Mouse (Mus musculus) kidney, adult 18-20 months (tissue): Measurements from ENCODE around the gene 2310011J03Rik.

ENCODE experiments used
- DNase-seq: peaks from one replicate; pipeline ENCODE4 v3.0.0; 2021

Gene 2310011J03Rik

DNA sequence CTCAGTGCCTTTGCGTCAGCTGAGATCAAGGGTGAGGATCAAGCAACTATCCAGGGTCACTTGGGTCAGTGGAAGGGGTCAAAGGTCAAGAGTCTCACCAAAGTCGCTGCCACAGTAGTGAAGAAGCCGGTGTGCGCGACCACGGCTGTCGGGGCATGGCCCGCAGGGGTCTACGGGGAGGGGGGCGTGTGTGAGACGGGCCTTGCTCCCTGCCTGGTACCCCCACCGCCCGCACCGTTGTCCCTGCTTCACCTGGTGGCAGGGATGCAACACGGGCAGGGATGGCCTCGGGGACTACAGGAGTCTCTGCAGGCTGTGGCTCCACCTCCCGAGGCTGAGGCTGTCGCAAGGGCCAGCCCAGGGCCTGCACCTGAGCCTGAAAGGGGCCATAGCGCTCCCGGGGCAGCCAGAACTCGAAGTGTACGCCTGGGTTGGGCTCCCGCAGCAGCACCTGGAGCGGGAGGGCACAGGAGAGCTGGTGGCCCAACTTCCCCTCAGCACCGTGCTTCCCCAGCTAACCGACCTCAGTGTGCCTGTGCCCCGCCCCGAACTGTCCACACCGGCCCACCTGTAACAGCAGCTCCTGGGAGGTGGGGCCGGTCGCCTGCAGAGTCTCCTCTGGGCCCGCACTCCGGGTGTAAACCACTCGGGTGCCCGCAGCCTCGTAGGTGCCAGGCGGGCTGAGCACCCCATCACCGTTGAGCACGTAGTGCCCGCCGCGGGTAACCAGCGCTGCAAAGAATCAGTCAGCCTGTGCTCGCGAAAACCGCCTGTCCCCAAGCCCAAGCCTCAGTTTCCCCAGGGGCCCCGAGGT is 21.4 kb upstream of the 2310011J03Rik start:
- no peak for DNase-seq

DNA sequence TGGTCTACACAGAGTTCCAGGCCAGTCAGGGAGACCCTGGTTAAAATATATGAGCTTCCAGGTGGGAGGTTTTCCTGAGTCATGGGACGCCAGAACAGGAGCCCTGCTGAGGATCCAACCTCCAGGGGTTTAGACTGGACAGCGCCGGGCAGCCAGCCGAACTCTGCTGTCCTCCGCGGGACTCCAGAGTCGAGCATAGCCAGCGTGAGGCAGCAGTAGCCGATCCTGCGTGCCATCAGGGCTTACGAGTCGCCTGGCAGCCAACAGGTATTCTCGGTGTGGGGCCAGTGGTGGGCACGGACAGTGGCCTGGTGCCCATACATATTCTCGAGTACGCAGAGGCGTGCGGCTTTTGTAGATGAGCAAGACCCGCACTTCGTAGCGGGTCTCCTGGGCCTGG is 20.7 kb upstream of the 2310011J03Rik start:
- DNase-seq = peak; percentile 10

DNA sequence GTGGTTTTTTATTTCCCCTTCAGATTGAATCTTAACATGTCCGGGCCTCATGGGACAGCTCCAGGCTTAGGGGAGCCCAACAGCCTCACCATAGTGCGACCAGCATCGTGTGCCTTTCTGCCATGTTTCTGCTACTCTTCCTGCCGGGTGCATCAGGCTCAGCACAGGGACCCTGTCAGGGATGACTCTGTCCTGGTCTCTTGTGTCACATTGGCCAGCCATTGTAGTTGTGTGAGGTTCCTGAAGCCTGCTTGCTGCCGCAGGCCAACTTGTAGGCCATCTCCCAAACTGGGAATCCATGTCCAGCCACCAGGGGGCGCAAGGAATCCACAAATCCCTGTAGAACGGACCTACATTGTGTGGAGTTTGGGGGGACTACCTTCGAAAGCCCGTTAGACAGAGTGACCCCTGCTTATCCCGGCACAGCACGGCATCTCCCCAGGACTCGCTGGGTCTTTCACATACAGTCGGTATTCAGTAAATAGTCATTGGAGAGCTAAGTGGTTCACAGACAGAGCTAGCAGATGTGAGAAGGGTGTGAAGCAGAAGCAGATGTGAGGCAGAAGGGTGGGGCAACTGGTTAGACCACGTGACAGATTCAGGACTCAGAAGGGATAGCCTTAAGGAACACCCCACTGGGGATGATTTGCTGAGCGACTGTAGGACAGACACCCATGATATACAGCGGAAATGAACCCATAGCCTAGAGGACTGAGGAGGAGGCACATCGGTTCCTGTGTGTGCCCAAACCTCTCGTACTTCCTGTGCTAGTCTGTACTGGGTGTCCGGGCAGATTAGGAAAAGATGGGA is 19.8 kb upstream of the 2310011J03Rik start:
- DNase-seq = peak; percentile 89

DNA sequence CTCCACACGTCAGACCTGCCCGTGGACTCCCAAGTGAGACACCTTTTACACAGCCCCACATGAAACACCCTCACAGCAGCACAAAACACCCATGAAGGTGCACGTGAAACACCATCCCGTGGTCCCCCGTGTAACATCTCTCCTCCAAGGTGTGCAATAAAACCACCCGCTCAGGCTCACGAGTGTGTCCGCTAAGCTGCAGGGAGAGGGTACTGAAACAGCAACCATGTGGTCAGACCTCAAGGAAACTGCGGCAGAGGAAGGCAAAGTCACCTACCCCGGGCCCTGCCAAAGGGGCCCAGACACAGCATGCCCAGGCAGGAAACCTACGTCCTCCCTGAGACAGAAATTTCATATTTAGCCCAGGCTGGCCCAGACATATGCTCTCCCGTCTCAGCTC is 15.9 kb upstream of the 2310011J03Rik start:
- DNase-seq = no peak

DNA sequence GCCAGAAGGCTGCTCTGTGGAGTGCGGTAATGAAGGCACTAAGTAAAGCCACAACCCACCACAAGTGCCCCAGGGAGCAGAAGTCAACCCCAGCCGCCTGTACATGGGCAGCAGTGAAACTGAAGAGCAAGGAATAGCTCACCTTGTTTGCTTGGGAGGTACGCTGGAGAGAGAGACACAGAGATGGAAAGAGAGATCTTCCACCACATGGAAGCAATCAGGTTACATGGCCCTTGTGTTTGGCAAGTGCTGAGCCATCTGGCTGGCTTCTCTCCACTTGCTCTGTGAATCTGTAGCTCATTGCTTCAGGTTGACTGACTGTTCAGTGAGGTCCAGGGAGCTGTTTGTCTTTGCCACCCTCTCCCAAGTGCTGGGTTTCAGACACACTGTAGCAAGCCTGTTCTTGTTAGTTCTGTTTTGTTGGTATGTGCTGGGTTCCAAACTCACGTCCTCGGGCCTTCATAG is 12.2 kb upstream of the 2310011J03Rik start:
- DNase-seq = no peak

DNA sequence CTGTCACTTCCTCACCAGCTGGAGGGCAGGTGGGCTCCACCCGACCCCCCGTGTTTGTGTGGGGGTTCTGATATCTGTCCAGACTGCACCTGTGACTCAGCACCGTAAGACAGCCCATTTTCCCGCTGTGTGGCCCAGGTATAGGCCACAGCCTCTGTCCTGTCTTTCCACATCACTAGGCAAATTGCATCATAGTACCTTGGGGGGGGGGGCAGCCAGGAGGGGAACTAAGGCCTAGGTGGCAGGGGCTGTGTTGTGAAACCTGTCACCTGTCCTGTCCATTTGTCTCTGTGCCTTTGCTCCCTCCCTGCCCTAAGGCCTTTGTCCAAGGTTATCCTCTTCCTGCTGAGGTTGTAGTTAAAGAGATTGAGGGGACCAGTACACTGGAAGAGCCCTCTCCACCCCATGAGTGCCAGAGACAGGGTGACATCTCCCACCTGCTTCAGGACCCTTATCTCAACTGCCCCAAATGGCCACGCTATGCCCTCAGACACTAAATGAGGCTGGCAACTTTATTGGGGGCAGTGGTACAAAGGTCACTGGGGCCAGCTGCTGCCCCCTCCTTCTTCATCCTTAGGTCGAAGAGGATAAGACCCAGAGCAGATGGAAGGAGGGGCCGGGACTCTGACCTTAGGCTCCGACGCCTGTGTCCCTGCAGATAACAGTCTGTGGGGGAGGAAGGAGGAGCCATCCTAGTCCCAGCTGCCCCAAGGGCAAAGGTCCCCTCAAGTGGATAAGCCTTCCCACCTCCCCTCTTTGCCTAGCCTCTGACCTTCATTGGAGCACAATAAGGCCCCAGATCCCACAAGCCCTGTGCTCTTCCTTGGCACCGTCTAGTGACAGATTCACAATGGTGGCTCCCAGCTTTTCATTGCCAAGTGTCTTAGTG is 11.5 kb upstream of the 2310011J03Rik start:
- DNase-seq = no peak

DNA sequence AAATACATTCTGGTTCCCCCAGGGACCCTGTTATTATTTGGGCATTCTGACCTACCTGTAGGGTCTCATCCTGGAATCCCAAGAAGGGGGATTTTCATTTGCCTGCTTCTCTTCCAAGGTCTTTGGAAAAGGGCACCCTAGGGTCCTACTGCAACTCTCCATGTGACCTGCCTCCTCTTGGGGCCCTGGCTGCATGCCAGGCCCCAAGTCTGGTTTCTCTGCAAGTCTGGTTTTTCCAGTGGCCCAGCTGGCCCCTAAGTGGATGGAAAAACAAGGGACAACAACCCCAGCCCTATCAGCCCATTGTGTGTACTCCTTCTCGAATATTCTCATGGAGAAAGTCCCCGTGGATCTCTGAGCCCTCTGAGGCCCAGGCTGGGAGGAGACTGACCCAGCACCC is 10.6 kb upstream of the 2310011J03Rik start:
- no peak for DNase-seq

DNA sequence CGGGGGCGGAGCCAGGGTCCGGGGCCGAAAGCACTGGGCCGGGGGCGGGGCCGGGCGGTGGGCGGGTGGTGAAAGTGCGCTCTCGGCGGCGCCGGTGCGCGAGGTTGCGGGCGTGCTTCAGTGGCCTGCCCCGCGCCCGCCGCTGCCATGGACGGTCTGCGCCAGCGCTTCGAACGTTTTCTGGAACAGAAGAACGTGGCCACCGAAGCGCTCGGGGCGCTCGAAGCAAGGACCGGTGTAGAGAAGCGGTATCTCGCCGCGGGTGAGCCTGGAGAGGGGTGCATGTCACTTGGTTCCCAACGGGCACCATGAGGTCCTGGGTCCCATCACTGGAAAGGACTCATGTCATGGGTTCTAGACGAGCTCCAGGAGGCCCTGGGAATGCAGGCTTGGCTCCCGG is 9.7 kb upstream of the 2310011J03Rik start:
- DNase-seq = no peak

DNA sequence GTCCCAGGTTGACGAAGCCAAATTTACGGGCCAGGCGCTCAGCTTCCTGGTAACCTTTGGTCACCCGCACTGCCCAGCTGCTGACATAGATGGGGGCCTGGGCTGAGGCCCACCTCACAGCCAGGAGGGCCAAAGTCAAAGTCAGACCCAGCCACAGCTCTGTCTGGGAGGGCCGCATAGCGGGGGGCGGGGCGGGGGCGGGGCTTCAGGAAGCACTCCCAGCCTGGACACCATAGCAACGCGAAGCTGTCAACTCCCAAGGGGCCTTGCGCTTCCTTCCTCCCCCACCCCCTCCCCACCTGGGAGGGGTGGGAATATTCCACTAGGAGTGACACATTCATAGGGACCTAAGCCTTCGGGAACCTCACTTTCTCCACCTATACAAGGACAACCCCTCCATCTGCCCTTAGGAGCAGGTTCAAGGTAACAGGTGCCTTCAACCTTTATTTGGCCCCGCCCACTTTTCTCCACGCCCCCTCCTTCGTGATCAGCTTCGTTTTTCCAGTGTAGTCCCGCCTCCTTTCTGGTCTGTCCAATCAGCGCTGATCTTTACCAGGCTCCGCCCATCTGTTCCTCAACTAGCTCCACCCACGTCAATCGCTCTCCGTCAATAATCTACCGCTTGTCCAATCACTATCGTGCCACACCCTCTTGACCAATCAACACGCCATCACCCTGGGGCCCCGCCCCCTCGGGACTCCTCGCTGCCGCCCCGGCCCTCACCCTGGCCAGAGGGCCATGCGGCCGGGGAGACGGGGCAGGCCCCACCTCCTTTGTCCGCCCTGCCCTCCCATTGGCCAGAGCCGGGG is 9.1 kb upstream of the 2310011J03Rik start, which contains the start of the genes Pcsk4 and Reep6:
Pcsk4 (minus strand) TSS at position 226 of the 809 bp plus-strand sequence.
Reep6 (plus strand) TSS at position 681 of the 809 bp plus-strand sequence.
- DNase-seq = peak; percentile 95

DNA sequence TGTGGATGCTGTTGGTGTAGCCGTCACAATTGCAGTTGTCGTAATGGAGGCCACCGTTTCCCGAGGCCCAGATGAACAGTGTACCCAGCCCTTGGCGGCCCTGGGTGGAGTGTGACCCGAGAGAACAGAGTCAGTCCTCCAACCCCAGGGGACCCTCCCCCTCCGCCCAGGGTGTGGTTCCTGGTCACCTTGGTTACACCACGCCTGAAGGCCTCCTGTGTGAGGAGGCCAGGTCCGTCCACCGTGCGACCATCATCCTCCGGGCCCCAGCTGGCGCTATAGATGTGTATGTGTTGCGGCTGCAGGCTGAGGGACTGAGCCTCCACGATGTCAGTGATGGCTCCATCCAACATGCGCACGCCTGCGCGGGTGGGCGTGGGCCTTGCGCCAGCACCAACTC is 4.7 kb upstream of the 2310011J03Rik start:
- DNase-seq = no peak

DNA sequence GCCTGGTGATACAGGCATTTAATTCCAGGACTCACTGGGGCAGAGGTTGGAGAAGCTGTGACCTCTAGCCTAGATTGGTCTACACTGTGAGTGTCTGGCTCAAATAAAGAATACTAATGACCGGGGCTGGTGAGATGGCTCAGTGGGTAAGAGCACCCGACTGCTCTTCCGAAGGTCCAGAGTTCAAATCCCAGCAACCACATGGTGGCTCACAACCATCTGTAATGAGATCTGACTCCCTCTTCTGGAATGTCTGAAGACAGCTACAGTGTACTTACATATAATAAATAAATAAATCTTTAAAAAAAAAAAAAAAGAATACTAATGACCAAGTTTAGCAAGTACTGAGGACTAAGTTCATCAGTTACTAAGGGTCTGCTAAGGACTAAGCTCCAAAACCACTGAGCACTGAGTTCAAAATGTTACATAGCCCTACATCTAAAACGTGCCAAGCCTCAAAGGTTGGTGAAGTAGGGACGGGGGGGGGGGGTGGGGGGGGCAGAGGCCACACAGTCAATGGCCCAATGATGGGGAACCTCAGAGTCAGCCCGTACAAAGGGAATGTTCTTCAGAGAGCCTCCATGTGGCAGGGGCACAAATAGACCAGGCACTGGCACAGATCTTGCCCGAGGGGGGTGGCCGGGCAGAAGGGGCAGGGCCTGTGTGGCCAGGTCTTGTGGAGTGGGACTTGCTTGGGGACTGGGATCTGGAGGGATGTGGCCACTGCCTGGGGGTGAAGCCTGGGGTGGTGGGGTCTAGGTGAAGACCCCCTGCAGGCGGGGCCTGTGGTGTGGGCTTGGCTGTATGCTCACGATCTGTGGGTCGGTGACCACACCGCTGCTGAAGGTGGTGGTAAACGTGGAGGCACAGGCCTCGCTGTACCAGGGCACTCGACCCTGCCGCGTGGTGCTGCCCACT is 4.0 kb upstream of the 2310011J03Rik start:
- no peak for DNase-seq

DNA sequence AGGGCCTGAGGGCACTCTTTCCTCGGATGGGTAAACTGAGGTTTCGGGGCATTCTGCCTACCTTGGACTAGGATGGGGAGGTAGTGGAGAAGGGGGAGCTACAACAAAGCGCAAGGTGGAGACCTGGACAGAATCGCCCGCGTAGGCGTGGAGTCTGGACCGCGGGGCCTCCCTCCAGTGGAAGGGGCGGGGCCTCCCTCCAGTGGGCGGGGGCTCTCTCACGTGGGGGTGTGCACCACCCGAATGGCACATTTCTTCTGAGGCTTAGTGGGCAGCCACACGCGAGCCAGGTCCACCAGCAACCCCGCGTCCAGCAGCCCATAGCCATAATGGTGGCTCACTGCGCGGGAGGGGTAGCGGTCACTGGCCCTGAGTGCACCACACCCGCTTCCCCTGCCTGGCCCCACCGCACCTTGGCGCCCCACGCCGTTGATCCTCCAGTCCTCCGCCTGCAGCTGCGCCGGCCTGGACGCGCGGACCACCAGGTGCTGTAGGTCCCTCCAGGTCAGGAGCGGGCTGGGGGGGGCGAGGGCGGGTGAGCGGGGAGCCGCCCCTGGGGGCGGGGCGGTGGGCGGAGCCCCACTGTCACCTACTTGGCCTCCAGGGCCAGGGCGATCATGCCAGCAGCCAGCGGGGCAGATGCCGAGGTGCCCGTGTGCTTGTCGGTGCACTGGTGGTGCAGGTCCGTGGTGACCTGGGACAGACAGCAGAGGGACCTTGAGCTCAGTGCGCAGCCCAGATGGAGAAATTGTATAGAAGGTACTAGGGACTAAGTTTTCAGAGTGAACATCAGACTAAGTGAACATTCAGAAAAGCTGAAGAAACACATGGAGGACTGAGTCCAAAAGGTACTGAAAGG is 3.2 kb upstream of the 2310011J03Rik start:
- peak; percentile 85 for DNase-seq

DNA sequence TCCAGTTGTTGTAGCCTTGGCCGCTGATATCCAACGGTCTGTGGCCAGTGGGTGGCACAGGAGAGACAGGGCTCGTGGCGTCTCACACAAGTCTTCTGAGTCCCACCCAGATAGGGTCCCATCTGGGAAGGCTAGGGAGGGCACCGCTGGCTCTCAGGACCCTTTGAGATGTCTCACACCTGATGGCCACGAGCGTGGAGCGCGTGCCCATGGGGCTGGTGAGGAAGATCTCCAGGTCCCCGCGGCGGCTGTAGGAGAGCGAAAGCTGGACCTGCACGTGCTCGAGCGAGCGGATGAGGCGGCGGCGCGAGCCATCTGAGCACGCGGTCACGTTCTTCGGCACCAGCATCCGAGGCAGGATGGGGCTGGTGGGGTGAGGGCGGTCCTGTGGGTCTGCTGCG is 2.5 kb upstream of the 2310011J03Rik start:
- peak; percentile 54 for DNase-seq

DNA sequence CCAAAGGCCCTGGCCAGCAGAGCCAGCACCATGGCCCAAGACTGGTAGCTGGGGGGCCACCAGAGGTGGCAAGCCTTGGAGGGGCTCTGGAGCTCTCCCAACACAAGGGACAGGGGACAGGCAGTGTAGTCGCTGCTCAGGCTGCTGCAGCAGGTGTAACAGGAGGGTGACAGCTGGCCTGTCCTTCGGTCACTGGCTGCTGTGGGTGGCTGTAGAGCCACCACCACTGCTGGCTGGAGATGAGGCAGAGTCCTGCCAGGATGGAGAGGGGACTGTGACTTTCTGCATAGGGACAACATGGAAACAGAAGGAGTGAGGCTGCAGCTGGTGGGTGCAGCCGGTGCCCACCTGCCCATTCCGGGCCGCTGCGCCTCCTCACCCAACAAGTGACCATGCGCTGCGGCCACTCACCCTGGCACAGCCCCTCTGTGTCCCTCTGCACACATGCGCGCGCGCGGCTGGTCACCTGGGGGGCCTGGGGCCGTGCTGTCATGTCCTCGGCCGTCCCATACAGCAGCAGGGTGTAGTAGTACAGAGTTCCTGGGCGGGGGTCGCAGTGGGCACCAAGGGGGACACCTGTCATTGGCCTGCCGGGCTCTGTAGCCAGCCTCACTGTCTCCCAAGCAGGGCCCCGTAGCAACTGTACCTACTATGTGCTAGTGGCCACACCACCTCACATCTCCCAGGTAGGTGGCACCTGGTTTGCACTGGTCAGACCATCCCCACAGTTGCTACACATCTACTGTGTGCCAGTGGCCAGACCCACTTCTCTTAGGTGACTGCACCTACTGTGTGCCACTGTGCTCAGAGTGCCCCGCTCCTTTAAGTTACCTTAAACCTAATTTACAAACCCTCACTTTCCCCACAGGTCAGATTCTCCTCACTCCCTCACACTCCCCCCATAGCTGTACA is 1.6 kb upstream of the 2310011J03Rik start:
- no peak for DNase-seq

DNA sequence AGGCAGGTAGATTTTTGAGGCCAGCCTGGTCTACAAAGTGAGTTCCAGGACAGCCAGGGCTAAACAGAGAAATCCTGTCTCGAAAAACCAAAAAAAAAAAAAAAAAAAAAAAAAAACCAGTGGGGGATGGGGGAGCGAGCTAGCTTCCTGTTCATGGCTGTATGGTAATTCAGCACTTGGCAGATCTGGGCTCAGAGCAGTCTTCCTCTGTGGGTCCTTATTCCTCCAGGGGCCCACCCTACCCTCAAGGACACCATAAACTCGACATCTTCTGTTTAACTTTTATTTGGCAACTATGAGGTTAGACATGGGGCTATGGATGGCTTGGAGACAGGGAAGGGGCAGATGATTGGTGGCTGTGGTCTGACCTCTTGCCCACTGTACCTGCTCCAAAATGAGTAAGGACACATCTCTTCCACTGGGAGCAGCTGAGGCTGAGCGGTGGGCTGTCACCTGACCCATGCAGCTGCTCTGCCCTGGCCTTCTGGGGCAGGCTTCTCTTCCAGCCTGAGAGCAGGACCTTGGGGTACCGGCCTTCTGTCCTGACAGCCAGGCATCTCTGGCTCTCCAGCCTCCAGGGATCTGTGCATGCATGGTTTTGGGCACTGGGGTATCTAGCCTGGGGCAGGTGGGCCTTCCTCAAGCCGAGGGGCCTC is 805 bp upstream of the 2310011J03Rik start:
- DNase-seq = no peak

DNA sequence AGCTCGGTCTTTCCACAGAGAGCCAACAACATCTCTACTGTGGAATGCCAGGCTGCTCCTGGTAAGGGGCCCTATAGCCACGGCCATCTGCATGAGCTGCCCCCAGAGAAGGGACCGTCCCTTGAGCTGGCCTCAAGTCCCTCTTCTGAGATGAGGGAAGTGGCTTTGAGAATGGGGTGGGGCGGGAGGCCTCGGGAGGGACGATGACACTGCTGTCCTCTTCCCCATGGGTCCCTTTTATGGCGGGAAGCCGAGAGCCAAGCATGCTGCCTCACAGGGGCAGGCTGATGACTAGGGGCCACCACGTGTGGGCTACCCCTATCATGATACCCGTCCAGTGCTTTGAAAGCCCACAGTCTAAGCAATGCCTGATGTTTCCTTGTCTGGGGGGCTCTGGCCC is 3.3 kb downstream of the 2310011J03Rik start:
- DNase-seq = no peak

DNA sequence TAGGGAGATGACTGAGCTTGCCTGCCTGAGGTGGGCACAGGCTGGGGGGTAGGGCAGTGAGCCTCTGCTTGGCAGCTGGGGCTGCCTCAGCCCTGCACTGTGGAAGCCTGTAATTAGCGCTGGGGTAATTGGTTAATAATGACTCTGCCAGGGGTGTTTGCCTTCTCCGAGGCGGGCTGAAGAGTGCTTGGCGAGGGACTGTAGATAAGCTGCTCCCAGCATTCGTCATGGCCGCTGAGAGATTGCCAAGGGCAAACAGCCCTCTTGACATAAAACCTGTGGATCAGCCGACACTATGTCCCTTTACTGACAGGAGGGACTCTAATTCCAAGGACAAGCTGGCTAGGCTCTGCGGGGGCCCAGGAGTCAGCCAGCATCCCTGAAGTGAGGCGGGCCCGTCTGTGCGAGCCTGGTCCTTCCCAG is 4.0 kb downstream of the 2310011J03Rik start:
- DNase-seq = no peak

DNA sequence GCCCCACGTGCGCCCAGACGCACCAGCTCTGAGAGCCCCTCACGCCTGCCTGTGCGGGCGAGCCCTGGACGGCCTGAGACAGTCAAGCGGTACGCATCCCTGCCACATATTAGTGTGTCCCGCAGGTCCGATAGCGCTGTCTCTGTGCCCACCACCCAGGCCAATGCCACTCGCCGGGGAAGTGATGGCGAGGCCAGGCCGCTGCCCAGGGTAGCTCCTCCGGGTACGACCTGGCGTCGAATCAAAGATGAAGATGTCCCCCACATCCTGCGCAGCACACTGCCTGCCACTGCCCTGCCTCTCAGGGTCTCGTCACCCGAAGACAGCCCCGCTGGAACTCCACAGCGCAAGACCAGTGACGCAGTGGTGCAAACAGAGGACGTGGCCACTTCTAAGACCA is 5.0 kb downstream of the 2310011J03Rik start:
- no peak for DNase-seq
